Mouse (Mus musculus): ENCODE data around the gene Tenm3.

Gene Tenm3

DNA sequence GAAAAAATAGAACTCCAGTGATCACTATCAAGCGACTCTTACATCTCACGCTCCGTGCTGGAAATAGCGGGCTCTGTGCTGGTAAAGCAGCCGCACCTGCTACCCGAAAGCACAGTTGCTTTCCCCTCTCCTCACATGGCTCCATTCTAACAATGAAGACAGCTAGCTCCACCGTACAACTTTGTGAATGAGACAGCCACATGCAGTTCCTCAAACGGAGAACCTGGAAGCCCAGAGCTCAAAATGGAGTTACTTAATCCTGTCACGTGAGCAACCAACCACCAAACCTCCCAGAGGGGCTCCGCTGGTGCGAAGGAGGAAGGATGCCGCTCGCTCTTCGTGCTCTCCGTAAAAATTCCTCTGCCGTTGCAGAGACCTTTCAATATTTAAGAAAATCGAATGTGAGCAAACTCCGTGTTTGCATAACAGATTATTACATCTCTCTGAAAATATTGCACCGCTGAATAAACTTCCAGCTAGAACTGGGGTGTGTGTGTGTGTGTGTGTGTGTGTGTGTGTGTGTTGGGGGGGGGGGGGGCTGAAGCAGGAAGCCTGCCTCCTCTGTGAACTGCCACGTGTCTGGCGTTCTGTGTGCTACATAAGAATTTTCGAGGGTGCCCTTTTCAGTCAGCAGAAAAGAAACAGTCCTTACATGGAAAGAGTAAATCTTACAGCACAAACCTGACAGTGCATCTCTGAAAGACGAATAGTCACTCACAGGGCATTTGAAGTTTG, 103.4 kb downstream of the Tenm3 start:
- no peak for DNase-seq (ENCODE audit: low spot score)

DNA sequence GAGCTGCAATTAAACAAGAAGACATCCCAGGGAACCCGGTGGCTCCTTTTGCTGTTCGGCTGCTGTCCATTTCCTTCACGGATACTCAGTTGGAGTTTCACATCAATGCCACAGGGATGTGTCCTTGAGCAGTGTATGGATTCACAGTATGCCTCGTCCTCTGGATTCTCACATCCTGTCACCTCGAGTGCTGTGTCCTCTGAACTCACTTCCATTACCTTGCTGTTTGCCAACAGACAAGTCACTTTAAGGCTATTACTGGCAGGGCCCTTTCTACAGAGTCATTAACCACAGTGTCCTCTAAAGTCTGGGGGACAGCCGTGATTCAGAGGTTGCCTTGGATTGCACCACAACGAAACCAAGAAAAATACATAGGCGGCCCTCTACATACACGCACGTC, 110.0 kb downstream of the Tenm3 start:
- DNase-seq (ENCODE audit: low spot score), result no peak

GRCm38 (mm10) chr8:48733057-48733456, 110.7 kb downstream of the Tenm3 start:
- no peak for DNase-seq (ENCODE audit: low spot score)

GRCm38 (mm10) chr8:48730701-48731100, 113.0 kb downstream of the Tenm3 start:
- DNase-seq (ENCODE audit: low spot score), result no peak

DNA sequence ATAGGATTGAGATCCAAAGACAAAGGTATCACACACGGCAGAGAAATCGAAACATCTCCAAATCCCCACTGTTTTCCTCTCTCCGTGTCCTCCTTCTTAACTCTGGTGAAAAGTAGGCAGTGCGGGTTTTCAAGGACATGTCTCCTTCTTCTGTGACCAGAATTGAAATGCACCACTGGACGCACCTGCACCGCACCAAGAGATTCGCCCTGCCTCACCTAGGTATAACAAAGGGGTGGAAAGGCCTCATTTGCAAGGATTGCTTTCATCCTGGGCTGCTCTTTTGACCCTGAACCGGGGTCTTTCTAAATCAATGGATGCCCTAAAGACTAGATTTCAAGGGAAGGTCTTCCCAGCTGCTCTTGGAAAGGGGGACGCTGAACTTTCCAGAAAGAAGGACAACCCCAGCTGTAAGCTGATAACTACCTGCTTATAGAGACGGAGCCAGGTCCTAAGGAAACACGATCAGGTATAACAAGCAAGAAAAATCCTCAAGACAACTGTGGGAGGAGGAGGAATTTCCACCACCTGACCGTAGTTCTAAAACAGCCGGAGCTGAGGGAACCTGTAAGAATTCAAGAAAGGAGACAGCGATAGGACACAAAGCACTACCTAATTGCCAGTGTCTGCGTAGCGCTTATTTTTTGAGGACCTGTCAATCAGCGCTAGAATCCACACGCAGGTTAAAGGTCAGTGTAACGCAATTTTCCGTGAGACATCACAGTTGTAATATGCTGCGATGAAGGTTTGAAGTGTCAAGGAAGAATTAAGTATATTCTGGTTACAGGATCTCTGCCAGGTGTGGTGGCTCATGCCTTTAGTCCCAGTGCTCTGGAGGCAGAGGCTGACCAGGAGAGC, 114.7 kb downstream of the Tenm3 start:
- no peak for DNase-seq (ENCODE audit: low spot score)

- no peak for DNase-seq (ENCODE audit: low spot score)
These were observed 115.7 kb downstream of the Tenm3 start for GRCm38 (mm10) chr8:48728006-48728405.

- DNase-seq (ENCODE audit: low spot score), result no peak
These were observed 121.0 kb downstream of the Tenm3 start for GRCm38 (mm10) chr8:48722744-48723143.

GRCm38 (mm10) chr8:48722318-48722717, 121.4 kb downstream of the Tenm3 start:
- DNase-seq (ENCODE audit: low spot score), result no peak

- no peak for DNase-seq (ENCODE audit: low spot score)
These were observed 122.4 kb downstream of the Tenm3 start for GRCm38 (mm10) chr8:48721376-48721775.

- DNase-seq (ENCODE audit: low spot score), result no peak
These were observed 128.1 kb downstream of the Tenm3 start for GRCm38 (mm10) chr8:48715616-48716015.

DNA sequence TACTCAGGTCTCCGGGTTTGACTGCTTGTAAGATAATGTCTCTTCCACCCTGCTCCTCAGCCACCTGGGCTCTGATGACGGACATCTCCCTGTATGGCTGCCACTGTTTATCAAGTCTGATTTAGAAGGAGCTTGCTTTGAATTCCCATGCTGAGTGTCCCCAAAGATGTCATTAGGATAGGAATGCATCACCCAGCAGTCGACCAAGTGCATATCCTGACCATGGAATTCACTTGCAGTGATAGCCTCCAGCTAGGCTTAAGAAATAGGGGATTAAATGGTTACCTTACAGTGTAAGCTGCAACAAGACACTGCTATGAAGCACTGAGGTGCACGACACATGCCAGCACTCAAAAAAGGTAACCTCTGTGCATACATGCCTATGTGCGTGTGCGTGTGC, 137.1 kb downstream of the Tenm3 start:
- DNase-seq (ENCODE audit: low spot score), result no peak

GRCm38 (mm10) chr8:48704885-48705515, 138.8 kb downstream of the Tenm3 start:
- DNase-seq (ENCODE audit: low spot score), result no peak

GRCm38 (mm10) chr8:48704485-48704884, 139.3 kb downstream of the Tenm3 start:
- DNase-seq (ENCODE audit: low spot score), result no peak

DNA sequence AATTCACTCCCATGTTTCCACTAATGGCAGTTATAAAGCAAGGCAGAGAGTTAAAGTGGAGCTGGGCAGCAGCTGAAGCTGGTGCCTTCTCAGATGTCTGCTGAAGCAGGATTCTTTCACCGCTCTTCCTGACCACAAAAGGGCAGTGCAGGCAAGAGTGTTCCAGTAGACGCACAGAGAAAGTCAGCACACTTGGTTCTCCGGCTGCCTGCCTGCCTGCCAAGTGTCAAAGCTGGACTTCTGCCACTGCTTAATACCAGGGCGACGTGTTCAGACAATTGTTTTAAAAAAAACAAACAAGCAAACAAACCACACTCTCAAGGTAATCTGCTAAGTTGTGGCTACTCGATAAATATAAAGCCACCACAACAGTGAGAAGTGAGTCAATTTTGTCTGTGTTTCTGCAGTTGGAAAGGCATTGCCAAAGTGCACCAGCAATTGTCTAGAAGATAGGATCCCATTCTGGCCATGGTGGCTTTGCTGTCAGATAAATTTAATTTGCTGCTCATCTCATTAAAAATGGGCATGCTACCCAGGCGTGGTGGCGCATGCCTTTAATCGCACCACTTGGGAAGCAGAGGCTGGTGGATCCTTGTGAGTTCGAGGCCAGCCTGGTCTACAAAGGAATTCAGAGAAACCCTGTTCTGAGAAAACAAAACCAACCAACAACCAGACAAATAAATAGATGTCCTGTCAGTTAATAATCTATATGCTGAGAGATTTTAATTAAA, 152.9 kb downstream of the Tenm3 start:
- DNase-seq (ENCODE audit: low spot score), result no peak

DNA sequence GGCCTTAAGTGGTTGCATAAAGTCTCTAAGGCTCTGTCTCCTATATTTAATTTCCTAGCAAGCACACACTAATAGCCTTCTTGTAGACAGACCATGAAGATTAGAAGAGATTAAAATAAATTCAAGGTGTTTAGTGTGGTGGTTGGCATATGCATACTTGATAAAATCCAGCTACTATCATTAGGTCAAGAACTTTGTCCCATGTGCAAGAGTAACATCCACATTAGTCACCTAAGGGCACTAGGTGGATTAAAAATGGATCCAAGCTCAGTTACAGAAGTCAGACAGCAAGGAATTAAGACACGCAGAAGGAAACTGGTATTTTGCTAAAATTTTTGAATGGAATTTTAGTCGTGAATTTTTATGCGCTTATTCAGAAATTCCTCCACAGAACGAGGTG, 155.0 kb downstream of the Tenm3 start:
- no peak for DNase-seq (ENCODE audit: low spot score)

- DNase-seq (ENCODE audit: low spot score), result no peak
These were observed 155.6 kb downstream of the Tenm3 start for GRCm38 (mm10) chr8:48688188-48688587.

DNA sequence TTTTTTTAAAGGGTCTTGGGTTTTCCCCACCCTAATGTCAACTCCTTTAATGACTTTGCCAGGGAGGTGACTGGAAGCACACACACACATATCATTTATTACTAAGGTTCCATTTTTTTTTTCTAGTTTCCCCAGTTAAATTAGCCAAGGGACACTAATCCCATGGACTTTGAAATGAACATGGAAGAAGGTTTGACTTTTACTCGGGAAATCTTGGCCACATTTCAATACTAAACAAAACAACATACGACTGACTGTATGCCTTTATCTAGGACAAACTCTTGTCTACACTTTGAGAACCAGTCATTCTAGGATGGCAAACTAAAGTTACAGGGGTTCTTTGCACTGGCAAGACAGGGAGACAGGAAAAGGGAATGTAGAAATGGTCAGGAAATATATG, 170.3 kb downstream of the Tenm3 start:
- DNase-seq (ENCODE audit: low spot score), result no peak

DNA sequence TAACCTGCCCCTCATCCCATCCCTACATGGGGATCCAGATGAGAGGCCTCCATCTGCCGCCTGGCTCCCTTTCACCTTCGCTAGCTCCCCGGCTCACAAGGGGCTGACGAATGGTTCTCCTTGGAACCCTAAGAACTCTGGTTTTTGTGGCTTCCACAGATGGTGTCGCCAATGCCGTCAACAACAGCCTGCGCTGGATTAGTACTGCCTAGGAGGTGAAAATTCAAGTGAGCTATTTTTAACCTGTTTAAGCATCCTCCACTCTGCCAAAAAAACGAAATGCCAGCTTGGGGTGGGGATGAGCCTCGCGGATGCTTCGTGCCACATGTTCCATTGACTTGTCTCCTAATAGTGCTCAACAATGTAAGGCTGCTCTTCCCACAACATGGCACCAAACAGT, 171.3 kb downstream of the Tenm3 start:
- DNase-seq (ENCODE audit: low spot score), result no peak

DNA sequence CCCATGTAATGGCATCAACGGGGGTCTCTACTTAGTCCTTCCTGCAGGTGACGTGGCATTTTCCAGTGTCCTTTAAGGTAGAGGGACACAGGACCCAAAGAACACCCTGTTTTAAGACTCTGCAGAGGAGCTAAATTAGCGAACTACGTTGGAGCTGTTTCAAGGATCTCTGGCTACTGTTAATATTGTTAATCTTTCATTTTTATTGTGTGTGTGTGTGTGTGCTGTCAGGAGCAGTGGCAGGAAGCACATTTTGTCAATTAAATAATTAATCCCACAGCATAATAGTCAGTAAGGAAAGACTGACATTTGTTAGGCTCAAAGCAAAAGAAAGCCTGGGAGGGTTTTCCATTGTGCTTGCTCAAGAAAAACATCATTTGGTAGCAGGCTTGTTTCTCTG, 172.4 kb downstream of the Tenm3 start:
- DNase-seq (ENCODE audit: low spot score), result no peak

DNA sequence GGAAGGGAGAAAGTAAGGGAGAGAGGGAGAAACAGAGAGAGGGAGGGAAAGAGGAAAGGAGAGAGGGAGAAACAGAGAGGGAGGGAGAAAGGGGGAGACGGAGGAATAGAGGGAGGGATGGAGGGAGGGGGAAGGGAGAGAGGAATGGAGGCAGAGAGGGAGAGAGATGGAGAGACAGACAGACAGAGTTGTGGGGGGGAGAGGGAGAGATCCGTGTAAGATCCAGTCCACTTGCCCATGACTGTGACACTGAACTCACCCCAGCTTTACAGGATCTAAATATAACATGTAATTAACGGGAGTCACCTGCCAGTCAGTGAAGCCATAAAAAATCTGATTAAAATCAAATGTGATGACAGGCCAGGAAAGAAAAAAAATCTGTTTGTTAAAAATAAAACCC, 172.9 kb downstream of the Tenm3 start:
- DNase-seq (ENCODE audit: low spot score), result no peak

- no peak for DNase-seq (ENCODE audit: low spot score)
These were observed 173.4 kb downstream of the Tenm3 start for GRCm38 (mm10) chr8:48670387-48670786.

DNA sequence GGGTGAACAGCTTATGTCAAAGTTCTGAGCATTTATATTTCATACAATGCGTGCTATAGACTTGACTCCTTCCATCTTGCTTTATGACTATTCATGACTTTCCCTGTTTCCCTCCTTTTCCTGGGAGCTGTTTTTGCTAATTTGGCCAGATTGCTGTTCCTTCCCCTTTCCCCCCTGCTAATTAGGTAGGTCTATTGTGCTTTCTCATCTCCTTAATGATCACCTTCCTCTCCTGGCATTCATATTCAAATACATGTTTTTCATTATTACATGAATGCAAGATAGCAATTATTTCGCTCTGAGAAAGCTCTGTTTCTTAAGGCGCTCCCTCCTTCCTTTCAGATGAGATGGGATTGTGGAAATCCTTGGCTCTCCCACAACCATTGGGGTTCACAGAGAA, 178.6 kb downstream of the Tenm3 start:
- no peak for DNase-seq (ENCODE audit: low spot score)

Measured in c-Kit-positive CD71-positive TER-119-positive erythroid progenitor cells, embryonic 14.5 days (primary cell).